Mouse (Mus musculus): ENCODE measurements around the gene Omp. TPM values are rescaled to one million over a fixed set of nuclear protein-coding genes. Genes with fewer than 3 reads are reported as not detected.
A peak's percentile ranks its signal among the peaks of the same experiment; 100 is the strongest.

Omp gene
- under 1 TPM in 1 of 2 experiments, not detected in 1; 0.14 TPM for total RNA-seq (2021)
- polyA plus RNA-seq (2012; rRNA removed): 0.06 TPM in 1 of 2 replicates, not detected in the other
- long read RNA-seq: 0 reads

DNA sequence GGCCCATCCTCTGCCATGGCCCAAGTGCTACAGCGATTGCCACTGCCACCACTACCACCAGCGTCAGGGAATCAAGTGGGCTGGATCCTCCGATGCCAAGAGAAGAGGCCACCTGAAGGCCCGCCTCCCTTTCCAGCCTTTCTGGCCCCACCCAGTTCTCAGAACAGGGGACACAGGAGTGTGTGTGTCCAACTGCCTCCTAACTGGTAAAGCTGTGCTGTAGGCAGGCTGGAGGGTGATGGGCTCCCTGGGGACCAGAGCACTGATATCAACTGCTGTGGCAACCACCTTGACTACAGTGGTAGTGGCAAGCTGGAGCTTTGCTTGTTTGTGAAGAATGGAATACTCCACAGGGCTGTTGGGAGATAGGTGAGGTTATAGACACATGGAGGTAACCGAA is at the start of gene Omp:
Gene Omp, minus strand, starts transcription at position 101 of the 400 bp plus-strand sequence.
- no peaks in the 10 kb centered on the region for H3K36me3 ChIP-seq (ENCODE audit: control insufficient read depth, insufficient read depth, low read length)
- H3K79me2 ChIP-seq (replicated peaks; ENCODE audit: control insufficient read depth, insufficient read depth, low read length): no peaks in the 10 kb centered on the region
- H3K9ac ChIP-seq (ENCODE audit: low read depth, low read length): no peak within 1 kb of the TSS
- 92% methylated on average over 5 of the region's 5 CpGs for WGBS
- H3K27ac ChIP-seq: no peak within 1 kb of the TSS
- intact Hi-C loops (cut with DNase I): no loop called here
- DNase-seq: no peak
- H3K27me3 ChIP-seq (ENCODE audit: control insufficient read depth, insufficient read depth, low read length): no peaks in the 10 kb centered on the region
- H3K4me3 ChIP-seq: no peak within 1 kb of the TSS
- no peak for TF ChIP-seq POLR2A (IDR thresholded peaks at IDR 0.05; ENCODE audit: insufficient read depth, low read depth, low read length)
- no peak for TF ChIP-seq EP300 (IDR thresholded peaks at IDR 0.05; ENCODE audit: insufficient read depth, low read depth, low read length)
- TF ChIP-seq CTCF (IDR thresholded peaks at IDR 0.05): no peak
- H3K4me1 ChIP-seq (ENCODE audit: control insufficient read depth, insufficient read depth, low read length): no peaks in the 10 kb centered on the region

DNA sequence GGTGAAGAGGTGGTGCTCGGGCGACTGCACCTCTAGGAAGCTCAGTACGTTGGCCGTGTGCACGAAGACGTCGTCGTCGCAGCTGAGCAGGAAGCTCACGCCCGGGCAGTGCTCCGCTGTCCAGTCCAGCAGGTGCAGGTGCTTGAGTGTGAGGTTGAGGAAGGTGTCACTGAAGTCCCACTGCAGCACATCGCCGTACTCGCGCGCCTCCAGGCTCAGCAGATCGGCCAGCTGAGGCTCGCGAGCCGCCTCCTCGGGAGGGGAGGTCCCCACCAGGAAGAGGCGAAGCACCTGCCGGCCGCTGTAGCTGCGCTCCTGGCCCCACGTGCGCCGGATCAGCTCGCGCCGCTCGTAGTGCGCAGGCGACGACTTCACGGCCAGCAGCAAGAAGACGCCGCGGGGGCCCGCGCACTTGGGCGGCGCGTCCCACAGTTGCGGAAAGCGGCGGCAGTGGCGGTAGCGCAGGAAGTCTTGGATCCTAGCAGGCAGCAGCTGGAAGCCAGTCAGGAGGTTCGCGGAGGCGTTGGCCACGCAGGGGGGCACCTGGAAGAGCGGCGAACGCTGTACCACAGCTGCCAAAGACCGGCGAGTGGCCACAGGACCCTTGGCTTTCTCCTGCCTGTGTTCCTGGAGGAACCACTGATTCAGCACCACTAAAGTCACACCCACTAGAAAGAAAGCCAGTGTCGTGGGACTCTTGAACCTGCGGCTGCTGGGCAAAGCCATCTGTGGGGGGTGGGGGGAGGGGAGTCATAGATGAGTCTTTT is 48.9 kb upstream of the Omp start:
- intact Hi-C loops (cut with DNase I): no loop called here
- Histone ChIP-seq H3K9ac (ENCODE audit: low read depth, low read length) (0 out of 2 replicates have a peak overlapping the region, but pooled peaks have one; percentile 13), H3K27ac (no peak overlapping the region), H3K36me3 (ENCODE audit: control insufficient read depth, insufficient read depth, low read length) (no peaks in the 10 kb centered on the region), H3K27me3 (ENCODE audit: control insufficient read depth, insufficient read depth, low read length) (peaks cover 15% of the 10 kb centered on the region), H3K4me1 (ENCODE audit: control insufficient read depth, insufficient read depth, low read length) (peaks cover 3% of the 10 kb centered on the region), H3K4me3 (peak overlapping the region; percentile 43), H3K79me2 (replicated peaks; ENCODE audit: control insufficient read depth, insufficient read depth, low read length) (no peaks in the 10 kb centered on the region)
- no peak for DNase-seq
- TF ChIP-seq CTCF (IDR thresholded peaks at IDR 0.05) (no peak), POLR2A (IDR thresholded peaks at IDR 0.05; ENCODE audit: insufficient read depth, low read depth, low read length) (no peak), EP300 (IDR thresholded peaks at IDR 0.05; ENCODE audit: insufficient read depth, low read depth, low read length) (no peak)
- under 1% methylated on average over 60 of the region's 61 CpGs for WGBS

DNA sequence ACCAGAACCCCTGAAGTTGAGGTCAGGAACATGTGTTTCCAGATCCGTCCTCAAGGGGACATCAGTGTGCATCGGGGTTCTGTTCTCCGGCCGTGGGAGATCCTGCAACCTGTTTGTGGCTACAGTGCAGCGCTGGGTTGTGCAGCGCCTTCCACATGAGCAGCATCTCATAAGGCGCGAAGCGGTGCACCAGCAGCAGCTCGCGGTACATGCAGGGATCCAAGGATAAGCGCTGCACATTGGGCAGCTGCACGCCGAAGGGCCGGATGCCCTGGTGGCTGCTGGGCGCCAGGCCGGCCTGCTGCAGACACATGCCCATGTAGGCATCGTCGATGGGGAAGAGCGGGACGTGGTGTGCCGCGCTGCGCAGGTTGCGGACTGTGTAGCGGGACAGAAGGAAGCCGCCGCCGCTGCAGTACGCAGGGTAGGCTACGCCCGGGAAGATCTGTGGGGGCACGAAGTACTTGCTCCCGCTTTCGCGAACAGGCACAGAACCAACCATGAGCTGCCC is 48.3 kb upstream of the Omp start:
- H3K9ac ChIP-seq (ENCODE audit: low read depth, low read length): 0 out of 2 replicates have a peak overlapping the region, but pooled peaks have one; percentile 13
- H3K4me3 ChIP-seq: peak overlapping the region; percentile 43
- H3K79me2 ChIP-seq (replicated peaks; ENCODE audit: control insufficient read depth, insufficient read depth, low read length): no peaks in the 10 kb centered on the region
- peaks cover 3% of the 10 kb centered on the region for H3K4me1 ChIP-seq (ENCODE audit: control insufficient read depth, insufficient read depth, low read length)
- intact Hi-C loops (cut with DNase I): no loop called here
- peak in 1 of 2 experiments; percentile 30 for DNase-seq
- H3K36me3 ChIP-seq (ENCODE audit: control insufficient read depth, insufficient read depth, low read length): no peaks in the 10 kb centered on the region
- 4% methylated on average over 36 of the region's 36 CpGs for WGBS
- H3K27ac ChIP-seq: no peak overlapping the region
- H3K27me3 ChIP-seq (ENCODE audit: control insufficient read depth, insufficient read depth, low read length): peaks cover 15% of the 10 kb centered on the region
- TF ChIP-seq EP300 (IDR thresholded peaks at IDR 0.05; ENCODE audit: insufficient read depth, low read depth, low read length) (no peak), CTCF (IDR thresholded peaks at IDR 0.05) (peak; percentile 62)

DNA sequence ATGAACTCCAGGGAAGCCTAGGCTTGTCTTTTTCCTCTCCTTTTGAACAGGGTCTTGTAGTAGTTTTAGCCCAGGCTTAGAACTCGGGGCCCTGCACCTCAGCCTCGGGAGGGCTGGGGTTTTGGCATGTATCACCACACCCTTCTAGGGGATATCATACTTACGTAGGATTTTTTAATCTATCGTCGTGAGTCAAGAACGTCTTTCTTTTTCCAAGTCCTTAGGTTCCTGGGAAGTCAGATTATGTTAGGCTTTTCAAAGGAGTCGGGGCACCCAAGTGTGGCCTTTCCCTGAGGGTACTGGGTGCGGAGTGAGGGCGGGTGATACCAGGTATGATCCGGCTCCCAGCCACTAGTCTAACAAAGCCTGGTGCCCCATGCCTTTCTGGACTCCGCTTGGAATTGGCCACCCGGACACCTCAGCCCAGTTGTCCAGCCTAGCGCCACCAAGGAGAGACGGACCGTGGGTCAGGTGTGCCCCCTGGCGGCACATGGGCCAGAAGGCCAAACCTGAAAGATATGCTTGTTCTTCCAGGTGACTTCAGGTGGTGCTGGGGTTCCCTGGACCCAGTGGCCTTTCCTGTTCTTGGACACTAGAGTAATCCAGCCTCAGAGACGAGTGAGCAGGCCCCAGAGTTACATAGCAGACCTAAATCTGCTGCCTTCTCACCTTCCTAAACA is 46.4 kb upstream of the Omp start:
- WGBS: 68% methylated on average over 17 of the region's 17 CpGs
- H3K27me3 ChIP-seq (ENCODE audit: control insufficient read depth, insufficient read depth, low read length): peaks cover 15% of the 10 kb centered on the region
- DNase-seq: peak in 1 of 2 experiments; percentile 42
- H3K79me2 ChIP-seq (replicated peaks; ENCODE audit: control insufficient read depth, insufficient read depth, low read length): no peaks in the 10 kb centered on the region
- no peak overlapping the region for H3K9ac ChIP-seq (ENCODE audit: low read depth, low read length)
- no peaks in the 10 kb centered on the region for H3K36me3 ChIP-seq (ENCODE audit: control insufficient read depth, insufficient read depth, low read length)
- H3K4me3 ChIP-seq: no peak overlapping the region
- peaks cover 3% of the 10 kb centered on the region for H3K4me1 ChIP-seq (ENCODE audit: control insufficient read depth, insufficient read depth, low read length)
- TF ChIP-seq POLR2A (IDR thresholded peaks at IDR 0.05; ENCODE audit: insufficient read depth, low read depth, low read length): no peak
- TF ChIP-seq CTCF (IDR thresholded peaks at IDR 0.05): peak; percentile 67
- no peak overlapping the region for H3K27ac ChIP-seq
- intact Hi-C loops (cut with DNase I): loop anchor here (1.0 kb wide), 1 partner anchor 36 kb away; no protein-coding TSS in a partner anchor

DNA sequence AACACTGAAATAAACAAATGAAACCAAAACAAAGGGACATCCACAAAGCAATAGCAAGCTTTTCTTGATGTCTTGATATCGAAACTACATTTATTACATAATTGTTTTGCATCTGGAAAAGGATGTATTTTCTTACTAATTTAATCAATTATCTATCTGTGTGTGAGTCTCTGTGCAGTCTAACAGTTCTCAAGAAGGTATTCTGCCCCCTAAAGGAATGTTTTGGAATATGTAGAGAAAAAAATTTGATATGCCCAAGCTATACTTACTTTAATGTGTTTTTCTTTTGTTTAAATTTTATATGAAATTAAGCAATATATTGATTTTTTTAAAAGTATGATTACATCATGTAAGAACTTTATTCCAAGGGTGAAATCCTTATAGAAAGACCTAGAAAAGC is 45.3 kb upstream of the Omp start:
- H3K4me1 ChIP-seq (ENCODE audit: control insufficient read depth, insufficient read depth, low read length): peaks cover 3% of the 10 kb centered on the region
- WGBS: 91% methylated on average over 1 of the region's 1 CpGs
- H3K27ac ChIP-seq: no peak overlapping the region
- no peak for DNase-seq
- no peaks in the 10 kb centered on the region for H3K36me3 ChIP-seq (ENCODE audit: control insufficient read depth, insufficient read depth, low read length)
- intact Hi-C loops (cut with DNase I): no loop called here
- H3K4me3 ChIP-seq: no peak overlapping the region
- H3K27me3 ChIP-seq (ENCODE audit: control insufficient read depth, insufficient read depth, low read length): peaks cover 15% of the 10 kb centered on the region
- no peaks in the 10 kb centered on the region for H3K79me2 ChIP-seq (replicated peaks; ENCODE audit: control insufficient read depth, insufficient read depth, low read length)
- TF ChIP-seq EP300 (IDR thresholded peaks at IDR 0.05; ENCODE audit: insufficient read depth, low read depth, low read length): no peak
- TF ChIP-seq CTCF (IDR thresholded peaks at IDR 0.05): peak; percentile 64
- no peak overlapping the region for H3K9ac ChIP-seq (ENCODE audit: low read depth, low read length)

DNA sequence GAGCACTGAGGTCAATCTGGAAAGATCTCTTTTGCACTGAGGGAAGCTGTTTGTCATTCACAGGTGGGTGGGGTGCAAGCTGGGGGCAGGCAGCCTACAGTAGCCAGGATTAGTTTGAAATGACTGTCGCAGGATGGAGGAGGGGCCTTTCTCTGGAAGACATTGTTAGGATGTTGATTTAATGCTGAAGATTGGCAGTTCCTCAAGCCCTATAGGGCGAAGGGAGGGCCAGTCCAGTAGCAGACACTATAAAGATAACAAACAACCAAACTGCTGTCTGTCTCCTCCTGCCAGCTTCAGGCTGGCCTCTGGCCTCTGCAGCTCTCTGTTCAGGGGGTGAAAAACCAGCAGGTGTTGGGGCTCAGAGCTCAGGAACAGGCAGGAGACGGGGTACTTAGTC is 44.4 kb upstream of the Omp start:
- no peak for DNase-seq
- Histone ChIP-seq H3K4me3 (no peak overlapping the region), H3K36me3 (ENCODE audit: control insufficient read depth, insufficient read depth, low read length) (no peaks in the 10 kb centered on the region), H3K9ac (ENCODE audit: low read depth, low read length) (no peak overlapping the region), H3K27ac (no peak overlapping the region), H3K4me1 (ENCODE audit: control insufficient read depth, insufficient read depth, low read length) (peaks cover 5% of the 10 kb centered on the region), H3K79me2 (replicated peaks; ENCODE audit: control insufficient read depth, insufficient read depth, low read length) (no peaks in the 10 kb centered on the region), H3K27me3 (ENCODE audit: control insufficient read depth, insufficient read depth, low read length) (peaks cover 15% of the 10 kb centered on the region)
- 48% methylated on average over 3 of the region's 3 CpGs for WGBS
- no peak for TF ChIP-seq POLR2A (IDR thresholded peaks at IDR 0.05; ENCODE audit: insufficient read depth, low read depth, low read length)
- intact Hi-C loops (cut with DNase I): no loop called here

Measured in heart, adult 2 months (tissue).